Mouse (Mus musculus) heart, adult 2 months (tissue): ENCODE measurements around the gene Vmn1r4. TPM values are rescaled to one million over a fixed set of nuclear protein-coding genes. Genes with fewer than 3 reads are reported as not detected.
A peak's percentile ranks its signal among the peaks of the same experiment; 100 is the strongest.

Experiments
- DNase-seq, 2 experiments: peaks; one replicate each; pipeline ENCODE4 v3.0.0; 2021
- H3K27ac ChIP-seq: fragments of 200-600 bp; 2 replicates; pipeline ENCODE4 v1.8.1; 2022
- H3K27me3 ChIP-seq: fragments of 200-500 bp; 2 replicates; pipeline ENCODE4 v1.6.1; 2012; ENCODE audit warnings: mild to moderate bottlenecking, low read length, inconsistent platforms, mixed read lengths; ENCODE audit not compliant: control insufficient read depth, insufficient read depth
- H3K36me3 ChIP-seq: fragments of 200-500 bp; 2 replicates; pipeline ENCODE4 v1.6.1; 2012; ENCODE audit warnings: low read length, inconsistent platforms; ENCODE audit not compliant: control insufficient read depth, insufficient read depth
- H3K4me1 ChIP-seq: fragments of 200-500 bp; 2 replicates; pipeline ENCODE4 v1.6.1; 2011; ENCODE audit warnings: low read length; ENCODE audit not compliant: control insufficient read depth, insufficient read depth
- H3K4me3 ChIP-seq: fragments of 200-600 bp; 2 replicates; pipeline ENCODE4 v1.8.1; 2022
- H3K79me2 ChIP-seq: fragments of 200-500 bp; replicated peaks from 2 replicates; pipeline ENCODE4 v1.6.1; 2012; ENCODE audit warnings: mild to moderate bottlenecking, inconsistent platforms, low read length, moderate library complexity, mixed read lengths; ENCODE audit not compliant: control insufficient read depth, insufficient read depth
- H3K9ac ChIP-seq: fragments of 200-500 bp; 2 replicates; pipeline ENCODE4 v1.6.1; 2012; ENCODE audit warnings: low read depth, mild to moderate bottlenecking, control low read depth, inconsistent platforms, low read length, mixed read lengths
- CTCF ChIP-seq: fragments of 200-600 bp; IDR thresholded peaks from 2 replicates; pipeline ENCODE4 v1.8.1; 2022; ENCODE audit warnings: antibody characterized with exemption, mild to moderate bottlenecking, moderate library complexity
- EP300 ChIP-seq: fragments of 200-500 bp; IDR thresholded peaks from 2 replicates; pipeline ENCODE4 v1.6.1; 2011; ENCODE audit warnings: low read depth, low read length, control low read depth; ENCODE audit not compliant: insufficient read depth
- POLR2A ChIP-seq: fragments of 200-500 bp; IDR thresholded peaks from 2 replicates; pipeline ENCODE4 v1.6.1; 2011; ENCODE audit warnings: mild to moderate bottlenecking, low read depth, low read length, control low read depth; ENCODE audit not compliant: insufficient read depth
- WGBS: fragments of 180-500 bp; shearing (Covaris S2); methylation state at CpG from one replicate; pipeline ENCODE4 v1.1.7; 2018; 5-methylcytosine and 5-hydroxymethylcytosine counted together
- intact Hi-C: fragments of 180-260 bp; cut with DNase I; formaldehyde crosslinking; loops from one replicate; pipeline ENCODE4 v1.15.1; 2025
- polyA plus RNA-seq: library from polyadenylated mRNA; depleted of rRNA; stranded (reverse); fragments of >200 nt; gene quantifications from 2 replicates; pipeline ENCODE4 v1.2.3, GENCODE M21; 2012
- total RNA-seq, 2 experiments: library from RNA; stranded (reverse); gene quantifications; 2 replicates each; pipeline ENCODE4 v1.2.3; 2021

Vmn1r4 gene
- total and polyA plus RNA-seq, 3 experiments: 0.06 to 0.16 TPM; not detected in 1

DNA sequence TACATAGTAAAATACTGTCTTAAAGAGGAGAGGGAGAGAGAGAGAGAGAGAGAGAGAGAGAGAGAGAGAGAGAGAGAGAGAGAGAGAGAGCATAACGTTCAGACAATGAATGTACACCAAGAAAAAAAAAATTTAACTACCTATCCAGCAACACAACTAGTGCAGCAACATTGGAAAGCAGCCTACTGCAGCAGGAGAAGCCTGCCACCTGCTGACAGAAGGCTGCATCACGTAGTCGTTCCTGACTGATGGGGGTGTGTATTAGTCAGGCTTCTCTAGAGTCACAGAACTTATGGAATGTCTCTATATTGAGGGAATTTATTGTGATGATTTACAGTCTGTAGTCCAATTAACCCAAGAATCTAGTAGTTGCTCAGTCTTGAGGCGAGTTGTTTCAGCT lies 14.9 kb upstream of the Vmn1r4 start:
- Histone ChIP-seq H3K27ac (no peak overlapping the region), H3K79me2 (no peaks in the 10 kb centered on the region; the same call in none of the 2 replicates), H3K27me3 (no peaks in the 10 kb centered on the region), H3K4me1 (peaks cover 1% of the 10 kb centered on the region; the same call in 1 of the 2 replicates), H3K36me3 (peaks cover 2% of the 10 kb centered on the region; the same call in 1 of the 2 replicates), H3K9ac (no peak overlapping the region), H3K4me3 (no peak overlapping the region)
- intact Hi-C loops: loop anchor here (1.0 to 5.0 kb wide), 2 partner anchors 57 to 101 kb away; no protein-coding TSS in a partner anchor
- WGBS: 7% methylated on average over 4 of the region's 4 CpGs
- TF ChIP-seq CTCF (peak; percentile 88), POLR2A (no peak), EP300 (peak; percentile 86)
- peak; percentile 63 to 79 for DNase-seq

GRCm38 (mm10) chr6:56910910-56911309 lies 12.9 kb upstream of the Vmn1r4 start:
- TF ChIP-seq EP300: no peak
- DNase-seq: no peak
- intact Hi-C loops: no loop called here
- Histone ChIP-seq H3K27ac (no peak overlapping the region), H3K27me3 (no peaks in the 10 kb centered on the region), H3K79me2 (peaks cover 2% of the 10 kb centered on the region), H3K4me1 (no peaks in the 10 kb centered on the region; the same call in 1 of the 2 replicates), H3K9ac (no peak overlapping the region), H3K4me3 (no peak overlapping the region), H3K36me3 (peaks cover 2% of the 10 kb centered on the region)
- WGBS: 77% methylated on average over 2 of the region's 2 CpGs

- peaks cover 2% of the 10 kb centered on the region for H3K36me3 ChIP-seq
- no peak overlapping the region for H3K27ac ChIP-seq
- no peak overlapping the region for H3K9ac ChIP-seq
- peaks cover 6% of the 10 kb centered on the region; the same call in 1 of the 2 replicates for H3K4me1 ChIP-seq
- intact Hi-C loops: no loop called here
- TF ChIP-seq EP300 (no peak), CTCF (no peak), POLR2A (no peak)
- no peaks in the 10 kb centered on the region for H3K27me3 ChIP-seq
- H3K4me3 ChIP-seq: no peak overlapping the region
- peaks cover 2% of the 10 kb centered on the region for H3K79me2 ChIP-seq
- 64% methylated on average over 2 of the region's 2 CpGs for WGBS
- DNase-seq: no peak
These were observed 10.5 kb upstream of the Vmn1r4 start for GRCm38 (mm10) chr6:56913092-56913858.

GRCm38 (mm10) chr6:56916279-56916678 lies 7.5 kb upstream of the Vmn1r4 start:
- Histone ChIP-seq H3K79me2 (peaks cover 4% of the 10 kb centered on the region), H3K27ac (no peak overlapping the region), H3K36me3 (peaks cover 4% of the 10 kb centered on the region), H3K4me3 (no peak overlapping the region), H3K27me3 (no peaks in the 10 kb centered on the region), H3K9ac (no peak overlapping the region), H3K4me1 (peaks cover 10% of the 10 kb centered on the region)
- no peak for TF ChIP-seq EP300
- TF ChIP-seq CTCF: no peak
- TF ChIP-seq POLR2A: no peak
- 59% methylated on average over 2 of the region's 2 CpGs for WGBS
- no peak for DNase-seq
- intact Hi-C loops: no loop called here

DNA sequence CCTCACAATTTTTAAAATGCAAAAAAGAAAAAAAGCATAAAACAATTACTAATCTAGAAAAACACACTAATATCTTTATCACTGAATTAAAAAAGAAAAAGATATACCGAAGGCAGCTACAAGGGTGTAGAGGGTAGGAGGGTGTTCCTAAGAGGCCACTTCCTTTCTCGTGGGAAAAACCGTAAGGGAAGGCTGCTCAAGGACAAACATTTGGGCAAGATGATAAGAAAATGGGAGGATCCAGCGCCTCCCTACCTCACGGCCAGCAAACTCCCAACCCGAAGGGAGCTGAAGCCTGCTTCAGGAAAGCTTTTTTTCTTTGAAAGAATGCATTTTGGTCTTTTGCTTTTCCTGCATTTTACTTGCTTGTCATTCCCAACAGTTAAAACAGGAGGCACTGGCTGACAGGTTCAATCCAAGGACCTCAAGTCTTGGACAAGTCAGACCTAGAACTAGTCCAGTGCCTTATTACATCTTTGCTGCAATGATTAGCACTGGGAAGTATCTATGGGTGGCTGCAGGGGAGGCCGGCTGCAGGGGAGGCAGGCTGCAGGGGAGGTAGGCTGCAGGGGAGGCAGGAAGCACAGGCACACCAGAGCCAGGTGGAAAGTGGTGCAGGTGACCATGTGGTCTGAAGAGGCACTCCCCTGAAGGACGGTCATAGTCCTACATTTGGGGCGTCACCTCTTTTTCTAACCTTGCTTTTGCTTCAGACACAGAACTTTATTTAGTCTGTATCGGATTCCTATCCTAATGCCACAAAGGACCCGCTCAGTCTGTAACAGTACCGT lies 6.0 kb upstream of the Vmn1r4 start:
- intact Hi-C loops: no loop called here
- Histone ChIP-seq H3K27me3 (no peaks in the 10 kb centered on the region), H3K36me3 (peaks cover 6% of the 10 kb centered on the region), H3K4me1 (peaks cover 10% of the 10 kb centered on the region), H3K4me3 (no peak overlapping the region), H3K79me2 (peaks cover 4% of the 10 kb centered on the region), H3K27ac (peak overlapping the region; percentile 36), H3K9ac (no peak overlapping the region)
- TF ChIP-seq POLR2A (no peak), CTCF (no peak), EP300 (no peak)
- DNase-seq: no peak
- 35% methylated on average over 12 of the region's 12 CpGs for WGBS
